Mouse (Mus musculus) heart, postnatal 14 days (tissue): Measurements from ENCODE around the gene Dtx3. TPM values are rescaled to one million over a fixed set of nuclear protein-coding genes. Genes with fewer than 3 reads are reported as not detected.
A peak's percentile ranks its signal among the peaks of the same experiment; 100 is the strongest.

Experiments used
- DNase-seq, 2 experiments: peaks; one replicate each; pipeline ENCODE4 v3.0.0; 2021 to 2022
- intact Hi-C: fragments of 180-260 bp; cut with DNase I; formaldehyde crosslinking; loops from one replicate; pipeline ENCODE4 v1.15.1; 2025
- total RNA-seq, 2 experiments: library from RNA; stranded (reverse); gene quantifications; 2 replicates each; pipeline ENCODE4 v1.2.3; 2021

Dtx3 gene
- total RNA-seq, 2 experiments from 2014 or later: 36.1 to 43.4 TPM

GRCm38 (mm10) chr10:127188465-127189115, 6.9 kb downstream of the Dtx3 start:
- intact Hi-C loops: no loop called here
- peak; percentile 69 to 82 for DNase-seq

- DNase-seq: no peak
- intact Hi-C loops: no loop called here
Observed at GRCm38 (mm10) chr10:127188079-127188453, 7.5 kb downstream of the Dtx3 start.

GRCm38 (mm10) chr10:127187371-127188078, 8.0 kb downstream of the Dtx3 start:
- no peak for DNase-seq
- intact Hi-C loops: no loop called here

- no peak for DNase-seq
- intact Hi-C loops: no loop called here
Observed at GRCm38 (mm10) chr10:127186451-127186850, 9.1 kb downstream of the Dtx3 start.

GRCm38 (mm10) chr10:127185506-127185905, 10.0 kb downstream of the Dtx3 start:
- no peak for DNase-seq
- intact Hi-C loops: no loop called here

GRCm38 (mm10) chr10:127185101-127185500, 10.4 kb downstream of the Dtx3 start:
- DNase-seq: no peak
- intact Hi-C loops: no loop called here

- intact Hi-C loops: no loop called here
- DNase-seq: peak in 1 of 2 experiments; percentile 47
Observed at GRCm38 (mm10) chr10:127183759-127184158, 11.8 kb downstream of the Dtx3 start.

GRCm38 (mm10) chr10:127182624-127183023, 12.9 kb downstream of the Dtx3 start:
- no peak for DNase-seq
- intact Hi-C loops: no loop called here

GRCm38 (mm10) chr10:127181566-127181965, 14.0 kb downstream of the Dtx3 start:
- DNase-seq: peak in 1 of 2 experiments; percentile 54
- intact Hi-C loops: no loop called here

- intact Hi-C loops: loop anchor here (1.0 kb wide), 1 partner anchor 48 kb away; no protein-coding TSS in a partner anchor
- no peak for DNase-seq
Observed at GRCm38 (mm10) chr10:127180695-127181047, 14.9 kb downstream of the Dtx3 start.

GRCm38 (mm10) chr10:127179871-127180694, 15.4 kb downstream of the Dtx3 start, which contains the start of gene Slc26a10:
Gene Slc26a10 (minus strand): TSS chr10:127180645.
- intact Hi-C loops: loop anchor here (1.0 to 2.0 kb wide), 2 partner anchors 15 to 48 kb away; partner anchors contain the start of gene Dtx3
- DNase-seq: peak in 1 of 2 experiments; percentile 44

GRCm38 (mm10) chr10:127178286-127179027, 17.1 kb downstream of the Dtx3 start:
- intact Hi-C loops: loop anchor here (2.0 kb wide), 1 partner anchor 16 kb away; the partner anchor contains the start of gene Dtx3
- DNase-seq: peak in 1 of 2 experiments; percentile 19

GRCm38 (mm10) chr10:127177719-127178118, 17.8 kb downstream of the Dtx3 start:
- intact Hi-C loops: loop anchor here (1.0 to 2.0 kb wide), 2 partner anchors 17 to 50 kb away; partner anchors contain the start of gene Dtx3
- DNase-seq: peak; percentile 81 to 88

GRCm38 (mm10) chr10:127177235-127177634, 18.3 kb downstream of the Dtx3 start:
- no peak for DNase-seq
- intact Hi-C loops: loop anchor here (1.0 kb wide), 1 partner anchor 50 kb away; no protein-coding TSS in a partner anchor

GRCm38 (mm10) chr10:127176756-127177155, 18.8 kb downstream of the Dtx3 start:
- DNase-seq: no peak
- intact Hi-C loops: loop anchor here (1.0 kb wide), 1 partner anchor 51 kb away; no protein-coding TSS in a partner anchor

- intact Hi-C loops: no loop called here
- no peak for DNase-seq
Observed at GRCm38 (mm10) chr10:127176228-127176627, 19.3 kb downstream of the Dtx3 start.

GRCm38 (mm10) chr10:127174170-127174569, 21.4 kb downstream of the Dtx3 start:
- intact Hi-C loops: no loop called here
- no peak for DNase-seq

- DNase-seq: no peak
- intact Hi-C loops: no loop called here
Observed at GRCm38 (mm10) chr10:127173148-127174065, 22.1 kb downstream of the Dtx3 start.
